Mouse (Mus musculus) adrenal gland, adult (tissue): ENCODE data around the gene Klk13.

Experiments used
- DNase-seq, 2 experiments: peaks; one replicate each; pipeline ENCODE4 v3.0.0; 2022 to 2023; ENCODE audit warnings: low spot score in 1 of 2; ENCODE audit not compliant: inconsistent age in 2 of 2

Gene Klk13

DNA sequence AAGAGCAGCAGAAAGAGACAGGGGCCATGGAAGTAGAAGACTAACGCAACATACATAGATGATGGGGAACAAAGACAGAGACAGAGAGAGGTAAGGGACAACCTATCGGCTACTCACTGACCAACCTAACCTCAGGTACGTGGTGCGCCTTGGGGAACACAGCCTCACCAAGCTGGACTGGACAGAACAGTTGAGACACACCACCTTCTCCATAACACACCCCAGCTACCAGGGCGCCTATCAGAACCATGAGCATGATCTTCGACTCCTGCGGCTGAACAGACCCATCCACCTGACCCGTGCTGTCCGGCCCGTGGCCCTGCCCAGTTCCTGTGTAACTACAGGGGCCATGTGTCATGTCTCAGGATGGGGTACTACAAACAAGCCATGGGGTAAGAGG is 58.3 kb downstream of the Klk13 start:
- no peak for DNase-seq

DNA sequence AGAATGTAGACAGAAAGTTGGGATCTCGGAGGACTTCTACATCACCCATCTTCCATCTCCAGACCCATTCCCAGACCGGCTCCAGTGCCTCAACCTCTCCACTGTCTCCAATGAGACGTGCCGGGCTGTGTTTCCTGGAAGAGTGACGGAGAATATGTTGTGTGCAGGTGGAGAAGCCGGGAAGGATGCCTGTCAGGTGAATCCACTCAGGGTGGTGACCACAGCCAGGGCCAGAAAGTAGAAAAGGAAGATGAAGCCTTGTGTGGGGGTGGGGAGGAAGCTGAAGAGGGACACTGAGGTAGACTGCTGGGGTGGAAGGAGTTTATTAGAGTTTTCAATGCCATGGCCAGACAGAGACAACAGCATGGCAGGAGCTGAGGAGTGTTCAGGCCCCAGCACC is 59.5 kb downstream of the Klk13 start:
- no peak for DNase-seq

DNA sequence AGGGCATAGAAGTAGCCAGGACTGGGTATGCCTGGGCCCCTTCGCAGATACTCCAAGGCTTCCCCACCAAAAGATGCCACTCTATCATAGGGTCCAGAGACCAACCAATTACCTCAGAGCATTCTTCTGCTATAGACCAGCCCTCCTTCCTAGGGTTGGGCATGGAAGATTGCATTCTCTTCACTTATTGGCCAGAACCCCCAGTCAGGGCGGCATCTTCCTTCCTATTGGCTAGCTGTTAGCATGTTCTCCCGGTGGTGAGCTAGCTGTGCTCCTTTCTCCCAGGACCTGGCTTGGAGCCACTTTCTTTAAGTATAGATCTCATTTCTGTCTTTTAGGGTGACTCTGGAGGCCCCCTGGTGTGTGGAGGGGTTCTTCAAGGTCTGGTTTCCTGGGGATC is 60.5 kb downstream of the Klk13 start:
- DNase-seq, result no peak

DNA sequence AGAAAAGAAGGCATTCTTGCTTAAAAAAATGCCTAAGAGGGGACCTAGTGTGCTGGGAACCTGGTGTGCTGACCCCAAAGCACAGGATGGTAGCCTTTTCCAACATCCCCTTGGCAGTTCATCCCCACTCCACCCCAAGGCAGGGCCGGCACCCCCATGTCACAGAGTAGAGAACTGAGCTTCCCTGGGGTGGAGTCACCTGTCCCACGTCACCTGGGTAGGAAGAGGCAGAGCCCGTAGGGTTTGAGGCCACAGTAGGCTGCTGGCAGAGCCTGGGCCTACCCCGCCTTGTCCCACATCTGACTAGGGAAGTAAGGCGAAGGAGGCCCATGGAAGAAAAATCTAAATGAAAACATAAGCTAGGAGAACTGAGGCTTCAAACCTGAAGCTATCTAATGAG is 62.0 kb downstream of the Klk13 start, which contains the start of gene Klk11:
TSS of gene Klk11 (plus strand) at position 241 of the 400 bp plus-strand sequence.
- no peak for DNase-seq

DNA sequence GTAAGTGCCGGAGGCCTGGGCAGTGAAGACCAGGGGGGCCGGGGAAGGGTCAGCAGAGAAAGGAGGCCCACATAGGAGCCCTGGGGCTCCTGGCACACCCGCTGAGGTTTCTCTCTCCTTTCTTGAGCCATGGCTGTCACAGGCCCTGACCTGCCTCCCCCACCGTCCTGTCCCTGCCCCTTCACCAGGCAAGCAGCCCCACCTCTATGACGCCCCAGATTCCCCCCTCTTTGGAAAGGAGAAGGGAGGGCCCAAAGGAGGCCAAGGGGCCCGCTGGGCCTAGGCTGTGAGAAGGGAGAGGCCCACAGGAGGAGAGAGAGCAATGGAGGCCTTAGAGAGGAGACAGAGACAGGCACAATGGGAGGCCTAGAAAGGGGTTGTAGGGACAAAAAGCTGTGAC is 62.4 kb downstream of the Klk13 start:
- DNase-seq, result no peak

DNA sequence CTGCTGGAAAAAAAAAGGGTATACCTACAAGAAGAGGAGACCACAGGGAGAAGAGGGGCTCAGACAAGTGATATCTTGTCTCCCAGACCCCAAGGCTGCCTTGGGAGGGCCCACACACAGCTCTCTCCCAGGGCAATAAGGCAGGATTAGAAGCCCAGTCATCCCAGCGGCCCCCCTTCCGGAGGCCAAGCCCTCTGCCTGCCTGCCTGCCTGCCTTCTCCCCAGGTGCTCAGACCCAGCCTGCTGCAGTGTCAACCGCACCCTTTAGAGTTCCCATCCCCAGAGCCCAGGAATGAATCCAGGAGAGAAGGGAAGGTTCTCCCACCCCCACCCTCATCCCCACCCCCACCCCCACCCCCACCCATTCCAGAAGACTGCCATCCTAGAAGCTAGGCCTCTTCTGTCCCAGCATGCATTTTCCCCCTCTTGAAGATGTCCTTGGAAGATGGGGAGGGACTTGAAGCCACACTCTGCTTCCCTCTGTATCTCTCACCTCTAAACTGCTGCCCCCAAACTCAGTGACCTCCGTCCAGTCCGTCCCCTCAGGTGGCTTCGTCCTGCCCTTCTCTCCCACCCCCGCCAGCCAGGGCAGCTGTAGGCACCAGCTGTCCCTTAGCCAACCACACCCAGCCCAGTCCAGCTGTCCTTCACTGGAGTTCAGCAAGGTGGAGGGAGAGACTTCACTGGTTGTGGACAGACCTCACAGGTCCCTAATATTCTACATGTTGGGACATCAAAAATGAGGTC is 63.1 kb downstream of the Klk13 start:
- DNase-seq, result no peak

DNA sequence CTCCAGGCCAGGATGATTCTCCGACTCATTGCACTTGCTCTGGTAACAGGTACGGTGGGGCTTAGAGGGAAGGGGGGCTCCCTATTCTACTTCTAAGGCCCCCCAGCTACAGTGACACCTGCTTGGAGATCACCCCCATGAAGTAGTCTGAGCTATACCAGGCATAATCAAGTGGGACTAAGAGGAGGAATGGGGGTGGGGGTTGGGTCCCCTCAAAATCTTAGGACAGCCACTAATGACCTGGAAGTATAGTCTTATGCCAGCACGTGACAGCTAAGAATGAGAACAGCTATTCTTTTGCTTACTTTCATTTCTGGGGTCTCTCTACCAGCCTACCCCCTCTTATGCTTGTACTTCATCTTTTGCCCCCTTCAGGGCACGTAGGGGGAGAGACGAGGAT is 64.1 kb downstream of the Klk13 start:
- DNase-seq, result no peak
